Mouse (Mus musculus) heart, embryonic 14.5 days (tissue): ENCODE measurements around the gene Castor1. TPM values are rescaled to one million over a fixed set of nuclear protein-coding genes. Genes with fewer than 3 reads are reported as not detected.

ENCODE experiments used
- ATAC-seq: fragments of 200-750 bp; cut with Nextera tagmentation; 2 replicates; pipeline ENCODE4 v1.8.0; 2017; ENCODE audit warnings: low read depth, moderate TSS enrichment; ENCODE audit not compliant: insufficient number of reproducible peaks, insufficient read depth, low FRiP score
- H3K27ac ChIP-seq, 2 experiments: fragments of 200-500 bp in 1 of 2; fragments of 300-500 bp in 1 of 2; sonication (generic) in 1 of 2; replicated peaks in 1 of 2; 2 replicates each; pipeline ENCODE4 v1.5.1; 2012 to 2014; ENCODE audit warnings: low read depth in 2 of 2, low read length in 2 of 2, control low read depth in 1 of 2, mild to moderate bottlenecking in 1 of 2, mixed read lengths in 1 of 2; ENCODE audit not compliant: control insufficient read depth in 1 of 2, insufficient read depth in 1 of 2
- H3K27me3 ChIP-seq: fragments of 300-500 bp; sonication (generic); 2 replicates; pipeline ENCODE4 v1.6.1; 2014; ENCODE audit warnings: mild to moderate bottlenecking, low read length, control low read depth; ENCODE audit not compliant: control insufficient read depth, insufficient read depth
- H3K36me3 ChIP-seq: fragments of 300-500 bp; sonication (generic); 2 replicates; pipeline ENCODE4 v1.6.1; 2014; ENCODE audit warnings: mild to moderate bottlenecking, control low read depth, low read length, mixed read lengths; ENCODE audit not compliant: control insufficient read depth, insufficient read depth
- H3K4me1 ChIP-seq, 2 experiments: fragments of 200-500 bp in 1 of 2; fragments of 300-500 bp in 1 of 2; sonication (generic) in 1 of 2; 2 replicates each; pipeline ENCODE4 v1.6.1; 2012 to 2014; ENCODE audit warnings: low read length in 2 of 2, control low read depth in 1 of 2, mixed read lengths in 1 of 2; ENCODE audit not compliant: control insufficient read depth in 2 of 2, insufficient read depth in 2 of 2
- H3K4me2 ChIP-seq: fragments of 300-500 bp; sonication (generic); 2 replicates; pipeline ENCODE4 v1.6.1; 2014; ENCODE audit warnings: mild to moderate bottlenecking, low read length
- H3K4me3 ChIP-seq, 2 experiments: fragments of 200-500 bp in 1 of 2; fragments of 300-500 bp in 1 of 2; sonication (generic) in 1 of 2; 2 replicates each; pipeline ENCODE4 v1.5.1; 2012 to 2014; ENCODE audit warnings: low read length in 2 of 2, mild to moderate bottlenecking in 2 of 2, control low read depth in 1 of 2, low read depth in 1 of 2, moderate library complexity in 1 of 2; ENCODE audit not compliant: control insufficient read depth in 1 of 2, insufficient read depth in 1 of 2
- H3K9ac ChIP-seq: fragments of 300-500 bp; sonication (generic); 2 replicates; pipeline ENCODE4 v1.6.1; 2014; ENCODE audit warnings: mild to moderate bottlenecking, low read length
- H3K9me3 ChIP-seq: fragments of 300-500 bp; sonication (generic); 2 replicates; pipeline ENCODE4 v1.6.1; 2016; ENCODE audit warnings: low read length, control low read depth; ENCODE audit not compliant: control insufficient read depth
- WGBS: fragments of 180-500 bp; shearing (Covaris S2); extraction: QIAGEN DNeasy Blood & Tissue Kit; methylation state at CpG from one replicate; pipeline ENCODE4 v1.1.7; 2014; 5-methylcytosine and 5-hydroxymethylcytosine counted together
- polyA plus RNA-seq: library from polyadenylated mRNA; unstranded; fragments of >200 nt; fragmentation: Nextera tagmentation; extraction: Ambion mirVana; gene quantifications from 2 replicates; pipeline ENCODE4 v1.2.1, GENCODE M21; 2014

The Castor1 gene
- polyA plus RNA-seq, 1 experiment from 2014 or later = 5.7 TPM

DNA sequence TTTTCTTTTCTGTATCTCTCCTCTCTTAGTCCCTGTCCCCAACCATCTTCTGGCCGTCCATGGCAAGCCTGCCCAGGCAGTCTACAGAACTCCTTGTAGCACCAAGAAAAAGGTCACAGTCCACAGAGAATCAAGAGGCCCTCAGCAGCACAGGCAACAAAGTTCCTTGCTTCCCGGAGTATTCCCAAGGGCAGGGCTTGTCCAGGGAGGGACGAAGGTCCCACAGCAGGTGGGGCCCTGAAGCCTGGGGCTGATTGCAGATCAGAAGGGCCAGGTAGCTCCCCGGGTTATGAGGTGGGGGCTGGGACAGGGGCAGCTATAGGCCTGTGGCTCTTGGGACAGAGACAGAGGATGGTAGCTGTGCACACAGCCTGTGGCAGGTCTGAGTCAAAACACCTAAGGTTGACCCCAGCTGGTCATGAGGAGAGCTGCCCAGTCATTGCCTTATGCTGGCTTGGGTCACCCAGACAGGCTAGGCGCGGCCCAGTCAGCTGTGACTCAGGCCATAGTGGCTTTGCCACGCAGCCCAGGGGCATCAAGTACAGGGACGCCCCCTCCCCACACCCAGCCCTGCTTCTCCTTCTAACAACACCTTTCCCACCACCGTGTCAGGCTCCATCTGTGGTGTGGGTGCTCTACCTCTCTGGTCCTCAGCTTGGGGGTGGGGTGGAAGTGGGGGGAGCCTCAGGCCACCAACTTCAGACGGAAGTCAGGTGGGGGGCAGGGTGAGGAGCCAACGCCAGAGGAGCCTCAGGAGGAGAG lies 39.0 kb downstream of the Castor1 start, which contains the start of gene Lif:
Lif (plus strand) TSS at position 712 of the 762 bp plus-strand sequence.
- Histone ChIP-seq H3K4me1 (peaks cover 21 to 23% of the 10 kb centered on the region in 2 experiments), H3K4me2 (no peak within 1 kb of the TSS), H3K27me3 (no peaks in the 10 kb centered on the region), H3K27ac (no peak within 1 kb of the TSS), H3K9me3 (no peaks in the 10 kb centered on the region), H3K4me3 (no peak within 1 kb of the TSS), H3K9ac (no peak within 1 kb of the TSS), H3K36me3 (no peaks in the 10 kb centered on the region)
- no peak for ATAC-seq
- 62% methylated on average over 11 of the region's 11 CpGs for WGBS

DNA sequence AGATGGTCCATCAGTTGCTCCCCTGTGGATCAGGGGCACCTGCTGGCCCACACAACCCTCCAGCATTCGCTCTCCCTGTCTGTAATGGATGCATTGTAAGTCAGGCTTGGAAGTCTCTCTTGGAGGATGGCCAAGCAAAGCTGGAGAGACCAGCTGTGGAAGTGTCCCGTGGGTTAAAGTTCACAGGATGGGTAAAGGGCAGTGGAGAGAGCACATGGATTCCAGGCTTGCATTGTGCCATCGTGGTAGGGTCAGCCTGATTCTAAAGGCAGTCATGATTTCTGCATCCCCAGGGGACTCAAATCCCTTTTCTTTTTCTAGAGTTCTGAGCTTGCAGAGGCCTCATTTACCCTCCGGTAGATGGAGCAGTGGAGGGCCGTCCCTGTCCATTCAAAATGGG lies 39.7 kb downstream of the Castor1 start:
- no peak overlapping the region for H3K9ac ChIP-seq
- ATAC-seq = no peak
- no peak overlapping the region for H3K4me3 ChIP-seq
- H3K36me3 ChIP-seq = no peaks in the 10 kb centered on the region
- peaks cover 28 to 30% of the 10 kb centered on the region in 2 experiments for H3K4me1 ChIP-seq
- 60% methylated on average over 5 of the region's 5 CpGs for WGBS
- no peaks in the 10 kb centered on the region for H3K27me3 ChIP-seq
- H3K27ac ChIP-seq = no peak overlapping the region
- no peaks in the 10 kb centered on the region for H3K9me3 ChIP-seq
- no peak overlapping the region for H3K4me2 ChIP-seq

DNA sequence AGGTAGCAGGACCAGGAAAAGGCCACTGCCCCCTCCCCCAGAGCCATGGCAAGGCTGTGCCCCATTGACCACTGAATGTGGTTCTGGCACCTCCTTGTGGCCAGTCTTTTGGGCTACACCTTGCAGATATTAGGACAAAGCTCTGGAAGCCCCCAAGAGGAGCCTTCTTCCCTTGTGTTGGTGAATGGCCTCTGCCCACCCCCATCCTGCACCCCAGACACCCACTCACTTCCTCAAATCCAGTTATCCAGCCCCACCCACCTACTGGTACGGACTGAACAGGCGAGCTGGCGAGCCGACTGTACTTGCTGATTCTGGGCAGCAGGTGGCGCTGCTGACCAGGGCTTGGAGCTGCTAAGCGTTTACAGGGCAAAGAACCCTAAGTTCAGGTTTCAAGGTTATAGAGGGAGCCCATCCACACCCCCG lies 40.6 kb downstream of the Castor1 start:
- Histone ChIP-seq H3K9ac (no peak overlapping the region), H3K9me3 (no peaks in the 10 kb centered on the region), H3K36me3 (no peaks in the 10 kb centered on the region), H3K27ac (no peak overlapping the region), H3K4me3 (peak overlapping the region; percentile 1 to 17; a peak in 1 of 4 replicates), H3K4me1 (peaks cover 31 to 38% of the 10 kb centered on the region in 2 experiments), H3K27me3 (no peaks in the 10 kb centered on the region), H3K4me2 (peak overlapping the region; percentile 57)
- 1% methylated on average over 7 of the region's 7 CpGs for WGBS
- ATAC-seq = no peak

- no peaks in the 10 kb centered on the region for H3K9me3 ChIP-seq
- peaks cover 15% of the 10 kb centered on the region for H3K27me3 ChIP-seq
- H3K4me1 ChIP-seq = peaks cover 32 to 42% of the 10 kb centered on the region in 2 experiments
- H3K4me2 ChIP-seq = peak overlapping the region; percentile 43
- no peak for ATAC-seq
- H3K27ac ChIP-seq = 0 out of 4 replicates have a peak overlapping the region, but pooled peaks of 1 of the 2 experiments have one; percentile 33
- H3K4me3 ChIP-seq = no peak overlapping the region
- H3K36me3 ChIP-seq = no peaks in the 10 kb centered on the region
- 27% methylated on average over 14 of the region's 14 CpGs for WGBS
- 0 out of 2 replicates have a peak overlapping the region, but pooled peaks have one; percentile 25 for H3K9ac ChIP-seq
Observed at GRCm38 (mm10) chr11:4260463-4261187, 42.6 kb downstream of the Castor1 start.

DNA sequence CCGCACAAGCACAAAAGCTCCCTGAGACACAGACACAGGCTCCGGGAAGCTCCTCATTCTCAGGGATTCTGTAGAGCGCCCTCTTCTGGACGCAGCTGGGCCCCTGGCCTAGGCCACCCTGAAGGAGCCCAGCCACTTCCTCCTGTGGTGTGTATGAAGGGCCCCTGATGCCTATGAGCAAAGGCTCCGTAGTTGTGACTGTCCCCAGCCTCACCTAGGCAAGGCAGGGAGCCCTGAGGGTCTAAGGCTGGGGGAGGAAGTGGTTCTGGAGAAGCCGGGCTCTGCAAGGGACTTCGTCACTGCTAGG lies 43.1 kb downstream of the Castor1 start:
- H3K4me3 ChIP-seq = no peak overlapping the region
- peaks cover 32 to 46% of the 10 kb centered on the region in 2 experiments for H3K4me1 ChIP-seq
- H3K9me3 ChIP-seq = no peaks in the 10 kb centered on the region
- H3K36me3 ChIP-seq = no peaks in the 10 kb centered on the region
- WGBS = 48% methylated on average over 7 of the region's 7 CpGs
- no peak overlapping the region for H3K4me2 ChIP-seq
- no peak overlapping the region for H3K9ac ChIP-seq
- H3K27me3 ChIP-seq = peaks cover 20% of the 10 kb centered on the region
- peak overlapping the region in 1 of 2 experiments; percentile 41; a peak in 1 of 4 replicates for H3K27ac ChIP-seq
- no peak for ATAC-seq

DNA sequence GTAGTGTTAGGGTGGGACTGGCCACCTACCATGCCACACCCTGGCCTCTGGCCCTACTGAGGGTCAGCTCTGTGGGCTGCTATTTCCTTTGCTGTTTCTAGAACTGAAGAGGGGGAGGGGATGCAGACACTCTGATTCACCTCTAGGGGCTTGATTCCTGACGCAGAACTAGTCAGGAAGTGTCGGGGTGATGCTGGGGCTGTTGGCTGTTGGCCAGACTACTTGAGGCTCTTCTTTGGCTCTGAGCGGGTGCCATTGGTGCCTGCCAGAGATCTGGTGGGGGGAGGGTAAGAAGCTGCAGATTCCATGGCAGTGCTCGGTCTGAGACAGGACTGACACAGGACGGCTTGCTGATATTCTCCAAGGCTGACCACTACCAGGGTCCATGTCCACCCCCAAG lies 43.9 kb downstream of the Castor1 start:
- peak overlapping the region in 1 of 2 experiments; percentile 41; a peak in 1 of 4 replicates for H3K27ac ChIP-seq
- peaks cover 32 to 51% of the 10 kb centered on the region in 2 experiments for H3K4me1 ChIP-seq

GRCm38 (mm10) chr11:4262847-4263246 lies 44.8 kb downstream of the Castor1 start:
- H3K27me3 ChIP-seq = peaks cover 32% of the 10 kb centered on the region
- no peak overlapping the region for H3K27ac ChIP-seq
- ATAC-seq = no peak
- no peak overlapping the region for H3K4me3 ChIP-seq
- no peaks in the 10 kb centered on the region for H3K9me3 ChIP-seq
- no peaks in the 10 kb centered on the region for H3K36me3 ChIP-seq
- peaks cover 35 to 56% of the 10 kb centered on the region in 2 experiments for H3K4me1 ChIP-seq
- whole genome bisulfite sequencing = 24% methylated on average over 6 of the region's 7 CpGs
- no peak overlapping the region for H3K4me2 ChIP-seq
- no peak overlapping the region for H3K9ac ChIP-seq

More for the DNA sequence above, 43.9 kb downstream of the Castor1 start:
- Histone ChIP-seq H3K27me3 (peaks cover 23% of the 10 kb centered on the region), H3K4me2 (no peak overlapping the region), H3K4me3 (no peak overlapping the region), H3K36me3 (no peaks in the 10 kb centered on the region), H3K9ac (no peak overlapping the region), H3K9me3 (no peaks in the 10 kb centered on the region)
- WGBS = 6% methylated on average over 5 of the region's 5 CpGs
- 0 out of 2 replicates have a peak, but pooled peaks have one; percentile 19 for ATAC-seq
